Mouse (Mus musculus) embryonic facial prominence, embryonic 11.5 days (tissue): ENCODE results near the gene March4. TPM values are rescaled to one million over a fixed set of nuclear protein-coding genes. Genes with fewer than 3 reads are reported as not detected.

Experiments
- ATAC-seq: fragments of 200-750 bp; cut with Nextera tagmentation; replicated peaks from 2 replicates; pipeline ENCODE4 v1.8.0; 2017; ENCODE audit warnings: low read depth; ENCODE audit not compliant: insufficient number of reproducible peaks, low FRiP score, low TSS enrichment
- DNase-seq: peaks from one replicate; pipeline ENCODE4 v3.0.0-alpha.2; 2015; ENCODE audit warnings: low spot score
- H3K27ac ChIP-seq: fragments of 300-500 bp; sonication (generic); replicated peaks from 2 replicates; pipeline ENCODE4 v1.5.1; 2014; ENCODE audit warnings: mild to moderate bottlenecking, low read depth, low read length, control low read depth
- H3K27me3 ChIP-seq: fragments of 300-500 bp; sonication (generic); 2 replicates; pipeline ENCODE4 v1.6.1; 2014; ENCODE audit warnings: mild to moderate bottlenecking, low read length, moderate library complexity, mixed read lengths; ENCODE audit not compliant: control insufficient read depth, insufficient read depth
- H3K36me3 ChIP-seq: fragments of 300-500 bp; sonication (generic); replicated peaks from 2 replicates; pipeline ENCODE4 v1.6.1; 2014; ENCODE audit warnings: low read depth, mild to moderate bottlenecking, low read length, moderate library complexity, mixed read lengths; ENCODE audit not compliant: control insufficient read depth, insufficient read depth
- H3K4me1 ChIP-seq: fragments of 300-500 bp; sonication (generic); 2 replicates; pipeline ENCODE4 v1.6.1; 2014; ENCODE audit warnings: low read length, mixed read lengths; ENCODE audit not compliant: control insufficient read depth, insufficient read depth
- H3K4me2 ChIP-seq: fragments of 300-500 bp; sonication (generic); 2 replicates; pipeline ENCODE4 v1.6.1; 2014; ENCODE audit warnings: low read depth, mild to moderate bottlenecking, control low read depth, low read length, moderate library complexity
- H3K4me3 ChIP-seq: fragments of 300-500 bp; sonication (generic); 2 replicates; pipeline ENCODE4 v1.5.1; 2014; ENCODE audit warnings: low read depth, low read length, control low read depth
- H3K9ac ChIP-seq: fragments of 300-500 bp; sonication (generic); replicated peaks from 2 replicates; pipeline ENCODE4 v1.6.1; 2014; ENCODE audit warnings: mild to moderate bottlenecking, control low read depth, low read length
- H3K9me3 ChIP-seq: fragments of 300-500 bp; sonication (generic); replicated peaks from 2 replicates; pipeline ENCODE4 v1.6.1; 2016; ENCODE audit warnings: mild to moderate bottlenecking, low read length, inconsistent platforms, mixed read lengths; ENCODE audit not compliant: control insufficient read depth
- WGBS: fragments of 180-500 bp; shearing (Covaris S2); extraction: QIAGEN DNeasy Blood & Tissue Kit; methylation state at CpG from one replicate; pipeline ENCODE4 v1.1.7; 2014; 5-methylcytosine and 5-hydroxymethylcytosine counted together
- polyA plus RNA-seq: library from polyadenylated mRNA; unstranded; fragments of >200 nt; fragmentation: Nextera tagmentation; extraction: Ambion mirVana; gene quantifications from 2 replicates; pipeline ENCODE4 v1.2.1, GENCODE M21; 2014

The March4 gene
- polyA plus RNA-seq, 1 experiment from 2014 or later: not detected

DNA sequence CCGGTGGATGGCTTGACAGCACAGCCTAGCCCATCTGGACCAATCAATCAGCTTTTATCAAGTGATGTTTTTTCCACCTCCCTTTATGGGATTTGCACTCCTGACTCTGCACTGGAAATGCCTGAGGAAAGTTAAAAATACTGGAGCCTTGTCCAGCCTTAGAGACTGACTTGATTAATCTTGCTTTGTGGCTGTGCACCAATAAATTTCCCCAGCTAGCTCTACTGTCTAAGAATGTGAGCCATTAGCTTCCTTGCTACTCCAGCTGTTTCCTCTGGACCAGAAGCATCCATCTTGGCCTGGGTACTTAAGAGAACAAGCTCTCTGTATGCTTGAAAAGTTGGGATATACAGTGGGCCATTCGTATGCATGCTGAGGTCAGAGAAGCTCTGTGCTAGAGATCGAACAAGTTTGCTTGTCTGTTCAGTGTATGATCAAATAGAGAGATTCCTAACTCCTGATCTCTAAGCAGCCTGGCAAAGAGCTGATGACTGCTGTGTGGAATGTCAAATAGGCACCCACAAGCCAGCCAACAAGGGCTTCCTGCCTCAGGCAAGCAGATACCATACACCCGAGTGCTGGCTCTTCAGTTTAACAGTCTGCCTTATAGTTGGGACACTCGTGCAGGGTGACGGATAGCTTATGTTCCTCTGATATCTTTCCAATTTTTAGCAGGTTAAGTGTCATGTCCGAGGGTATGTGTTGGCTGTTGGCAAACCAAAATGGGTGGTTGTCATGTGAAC is 25.8 kb downstream of the March4 start:
- no peaks in the 10 kb centered on the region for H3K36me3 ChIP-seq
- H3K4me2 ChIP-seq: no peak overlapping the region
- no peak overlapping the region for H3K9ac ChIP-seq
- H3K27ac ChIP-seq: no peak overlapping the region
- 83% methylated on average over 7 of the region's 7 CpGs for WGBS
- no peak overlapping the region for H3K4me3 ChIP-seq
- ATAC-seq: no peak
- H3K4me1 ChIP-seq: no peaks in the 10 kb centered on the region
- H3K27me3 ChIP-seq: no peaks in the 10 kb centered on the region
- no peak for DNase-seq
- no peaks in the 10 kb centered on the region for H3K9me3 ChIP-seq

GRCm38 (mm10) chr1:72509551-72509950 is 27.2 kb downstream of the March4 start:
- Histone ChIP-seq H3K27me3 (no peaks in the 10 kb centered on the region), H3K4me1 (no peaks in the 10 kb centered on the region), H3K9me3 (no peaks in the 10 kb centered on the region), H3K27ac (no peak overlapping the region), H3K4me2 (no peak overlapping the region), H3K36me3 (no peaks in the 10 kb centered on the region), H3K9ac (no peak overlapping the region), H3K4me3 (no peak overlapping the region)
- no peak for DNase-seq
- WGBS: 84% methylated on average over 4 of the region's 4 CpGs
- ATAC-seq: no peak

- no peak overlapping the region for H3K27ac ChIP-seq
- DNase-seq (no peak), ATAC-seq (no peak)
- no peaks in the 10 kb centered on the region for H3K4me1 ChIP-seq
- H3K9me3 ChIP-seq: no peaks in the 10 kb centered on the region
- no peak overlapping the region for H3K9ac ChIP-seq
- H3K4me3 ChIP-seq: no peak overlapping the region
- no peaks in the 10 kb centered on the region for H3K36me3 ChIP-seq
- WGBS: 63% methylated on average over 2 of the region's 2 CpGs
- no peak overlapping the region for H3K4me2 ChIP-seq
- H3K27me3 ChIP-seq: no peaks in the 10 kb centered on the region
Observed at GRCm38 (mm10) chr1:72507670-72508069, 29.1 kb downstream of the March4 start.

GRCm38 (mm10) chr1:72506202-72506601 is 30.5 kb downstream of the March4 start:
- 54% methylated on average over 10 of the region's 10 CpGs for WGBS
- Histone ChIP-seq H3K4me2 (no peak overlapping the region), H3K27me3 (no peaks in the 10 kb centered on the region), H3K4me1 (no peaks in the 10 kb centered on the region), H3K9me3 (no peaks in the 10 kb centered on the region), H3K9ac (no peak overlapping the region), H3K36me3 (no peaks in the 10 kb centered on the region), H3K27ac (no peak overlapping the region), H3K4me3 (no peak overlapping the region)
- DNase-seq: no peak
- ATAC-seq: no peak

DNA sequence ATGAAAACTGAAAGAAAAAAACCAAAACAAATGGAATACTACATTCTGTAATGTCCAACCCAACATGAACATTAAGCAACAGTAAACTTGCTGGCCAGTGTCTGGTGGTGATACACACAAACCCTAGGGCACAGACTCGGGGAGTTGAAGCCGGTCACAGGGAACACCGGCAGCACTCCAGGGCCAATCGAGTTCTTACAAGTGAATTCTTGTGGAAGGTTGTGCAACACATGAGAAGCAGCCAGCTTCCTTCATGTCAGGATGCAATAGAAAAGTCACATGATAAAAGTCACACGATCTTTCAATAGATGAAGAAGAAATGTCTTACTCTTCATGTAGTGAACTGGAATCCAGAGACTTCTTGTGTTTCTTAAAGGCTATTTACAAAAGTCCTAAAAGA is 39.1 kb downstream of the March4 start:
- Histone ChIP-seq H3K27ac (no peak overlapping the region), H3K36me3 (no peaks in the 10 kb centered on the region), H3K9me3 (no peaks in the 10 kb centered on the region), H3K4me3 (no peak overlapping the region), H3K9ac (no peak overlapping the region), H3K4me1 (no peaks in the 10 kb centered on the region), H3K27me3 (no peaks in the 10 kb centered on the region), H3K4me2 (no peak overlapping the region)
- WGBS: 93% methylated on average over 5 of the region's 5 CpGs
- DNase-seq: no peak
- no peak for ATAC-seq

- H3K36me3 ChIP-seq: no peaks in the 10 kb centered on the region
- no peaks in the 10 kb centered on the region for H3K27me3 ChIP-seq
- H3K4me3 ChIP-seq: no peak overlapping the region
- no peak overlapping the region for H3K27ac ChIP-seq
- H3K9ac ChIP-seq: no peak overlapping the region
- DNase-seq: no peak
- H3K4me1 ChIP-seq: no peaks in the 10 kb centered on the region
- WGBS: 85% methylated on average over 3 of the region's 3 CpGs
- H3K9me3 ChIP-seq: no peaks in the 10 kb centered on the region
- no peak overlapping the region for H3K4me2 ChIP-seq
- ATAC-seq: no peak
Observed at GRCm38 (mm10) chr1:72493454-72493853, 43.3 kb downstream of the March4 start.

DNA sequence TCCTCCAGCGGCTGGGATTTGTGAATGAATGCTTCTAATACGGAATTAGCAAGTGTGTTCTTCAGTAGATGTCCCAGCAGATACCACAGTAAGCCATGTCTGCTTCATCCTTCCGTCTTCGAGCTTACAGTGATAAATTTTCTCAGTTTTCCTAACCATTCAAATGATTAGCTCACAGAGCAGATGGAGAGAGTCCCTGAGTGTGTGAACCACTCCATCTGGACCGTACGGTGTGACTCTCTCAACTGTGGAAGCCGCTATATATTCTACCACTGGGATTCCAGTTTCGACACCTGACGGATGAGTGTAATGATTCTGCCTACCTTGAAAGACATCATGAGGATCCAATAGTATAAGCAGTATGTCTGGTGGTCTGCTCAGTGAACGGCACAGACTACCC is 44.1 kb downstream of the March4 start:
- ATAC-seq (no peak), DNase-seq (no peak)
- no peaks in the 10 kb centered on the region for H3K4me1 ChIP-seq
- H3K27me3 ChIP-seq: no peaks in the 10 kb centered on the region
- 92% methylated on average over 10 of the region's 10 CpGs for WGBS
- no peak overlapping the region for H3K4me2 ChIP-seq
- no peak overlapping the region for H3K4me3 ChIP-seq
- H3K9ac ChIP-seq: no peak overlapping the region
- no peak overlapping the region for H3K27ac ChIP-seq
- H3K9me3 ChIP-seq: no peaks in the 10 kb centered on the region
- H3K36me3 ChIP-seq: no peaks in the 10 kb centered on the region

DNA sequence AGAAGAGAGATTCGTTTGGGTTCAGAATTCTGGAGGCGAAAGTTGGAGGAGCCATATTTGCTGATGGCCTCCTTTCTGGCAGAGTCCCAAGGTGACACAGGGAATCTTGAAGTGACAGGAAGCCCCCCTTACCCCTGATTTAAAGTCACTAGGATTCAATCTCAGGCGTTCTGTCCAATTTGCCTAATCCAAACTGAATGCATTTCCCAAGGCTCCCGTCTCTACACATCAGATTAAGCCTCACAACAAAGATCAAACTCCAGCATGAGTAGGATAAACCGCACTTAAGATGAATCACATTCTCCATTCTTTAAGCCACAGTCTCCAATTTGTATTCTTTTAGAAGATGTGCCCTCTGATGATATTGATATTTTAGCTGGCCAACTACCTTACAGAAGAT is 45.4 kb downstream of the March4 start:
- ATAC-seq: no peak

More for the DNA sequence above, 45.4 kb downstream of the March4 start:
- Histone ChIP-seq H3K4me1 (no peaks in the 10 kb centered on the region), H3K9me3 (no peaks in the 10 kb centered on the region), H3K27me3 (no peaks in the 10 kb centered on the region), H3K36me3 (no peaks in the 10 kb centered on the region), H3K4me2 (no peak overlapping the region), H3K4me3 (no peak overlapping the region), H3K27ac (no peak overlapping the region), H3K9ac (no peak overlapping the region)
- no peak for DNase-seq
- 63% methylated on average over 5 of the region's 5 CpGs for WGBS
